Mouse (Mus musculus) kidney, embryonic 15.5 days (tissue): ENCODE results near the gene Tnfrsf23. TPM values are rescaled to one million over a fixed set of nuclear protein-coding genes. Genes with fewer than 3 reads are reported as not detected.
A peak's percentile ranks its signal among the peaks of the same experiment; 100 is the strongest.

Source experiments
- ATAC-seq: fragments of 200-750 bp; cut with Nextera tagmentation; replicated peaks from 2 replicates; pipeline ENCODE4 v1.8.0; 2017; ENCODE audit warnings: moderate TSS enrichment; ENCODE audit not compliant: low FRiP score
- H3K27ac ChIP-seq: fragments of 300-500 bp; sonication (generic); 2 replicates; pipeline ENCODE4 v1.5.1; 2015; ENCODE audit warnings: mild to moderate bottlenecking, inconsistent platforms
- H3K27me3 ChIP-seq: fragments of 300-500 bp; sonication (generic); 2 replicates; pipeline ENCODE4 v1.6.1; 2015; ENCODE audit warnings: inconsistent platforms
- H3K36me3 ChIP-seq: fragments of 300-500 bp; sonication (generic); 2 replicates; pipeline ENCODE4 v1.6.1; 2015; ENCODE audit warnings: inconsistent platforms
- H3K4me1 ChIP-seq: fragments of 300-500 bp; sonication (generic); 2 replicates; pipeline ENCODE4 v1.6.1; 2015; ENCODE audit warnings: inconsistent platforms
- H3K4me2 ChIP-seq: fragments of 300-500 bp; sonication (generic); 2 replicates; pipeline ENCODE4 v1.6.1; 2015; ENCODE audit warnings: moderate library complexity, mild to moderate bottlenecking, inconsistent platforms
- H3K4me3 ChIP-seq: fragments of 300-500 bp; sonication (generic); replicated peaks from 2 replicates; pipeline ENCODE4 v1.5.1; 2015; ENCODE audit warnings: mild to moderate bottlenecking, inconsistent platforms
- H3K9ac ChIP-seq: fragments of 300-500 bp; sonication (generic); 2 replicates; pipeline ENCODE4 v1.6.1; 2015; ENCODE audit warnings: mild to moderate bottlenecking, inconsistent platforms
- H3K9me3 ChIP-seq: fragments of 300-500 bp; sonication (generic); replicated peaks from 2 replicates; pipeline ENCODE4 v1.6.1; 2016; ENCODE audit warnings: inconsistent platforms
- WGBS: fragments of 180-500 bp; shearing (Covaris S2); methylation state at CpG from one replicate; pipeline ENCODE4 v1.1.7; 2015; ENCODE audit warnings: mixed read lengths; 5-methylcytosine and 5-hydroxymethylcytosine counted together
- polyA plus RNA-seq: library from polyadenylated mRNA; unstranded; fragments of >200 nt; fragmentation: Nextera tagmentation; extraction: Ambion mirVana; gene quantifications from 2 replicates; pipeline ENCODE4 v1.2.1, GENCODE M21; 2015

Gene Tnfrsf23
- 2.0 and 2.8 TPM in 2 replicates for polyA plus RNA-seq

DNA sequence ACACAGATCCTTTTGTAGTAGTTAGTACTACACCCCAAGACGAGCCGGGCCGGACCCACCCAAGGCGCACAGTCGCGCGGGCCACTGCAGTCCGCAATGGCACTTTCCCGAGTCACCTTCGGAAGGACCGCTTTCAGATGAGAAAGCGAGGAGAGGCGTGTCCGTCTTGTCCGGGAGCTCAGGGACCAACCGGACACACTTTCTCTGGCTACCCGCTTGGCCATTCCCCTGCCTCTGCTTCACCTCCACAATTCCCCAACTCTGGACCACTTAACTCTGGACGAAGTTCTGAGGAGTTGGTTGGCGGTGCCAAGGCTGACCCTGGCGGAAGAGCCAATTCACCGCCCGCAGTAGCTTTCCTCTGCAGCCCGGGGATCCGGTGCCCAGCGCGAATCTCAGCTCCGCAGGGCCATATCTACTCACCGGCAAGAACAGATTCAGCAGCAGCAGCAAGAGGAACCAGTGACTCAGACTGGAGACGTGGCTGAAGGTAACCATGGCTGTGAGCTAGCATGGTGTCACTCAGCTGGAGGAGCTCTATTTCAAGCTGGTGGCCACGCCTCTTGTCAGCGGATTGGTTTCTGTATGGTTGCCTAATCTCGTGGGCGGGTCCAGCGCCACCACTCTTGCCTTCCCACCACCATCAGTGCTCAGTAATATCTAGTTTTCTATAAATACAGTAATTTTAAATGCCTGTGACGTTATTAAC lies at the start of gene Tnfrsf23:
Gene Tnfrsf23 (minus strand): TSS at position 514 of the 709 bp plus-strand sequence.
- Histone ChIP-seq H3K27me3 (no peaks in the 10 kb centered on the region; the same call in 1 of the 2 replicates), H3K4me3 (peak within 1 kb of the TSS; percentile 52), H3K27ac (peak within 1 kb of the TSS; percentile 29; the same call in 1 of the 2 replicates), H3K9me3 (no peaks in the 10 kb centered on the region), H3K9ac (peak within 1 kb of the TSS; percentile 26), H3K36me3 (peaks cover 29% of the 10 kb centered on the region), H3K4me2 (peak within 1 kb of the TSS; percentile 94), H3K4me1 (peaks cover 5% of the 10 kb centered on the region; the same call in 1 of the 2 replicates)
- WGBS: under 1% methylated on average over 35 of the region's 35 CpGs
- ATAC-seq: peak; percentile 96

GRCm38 (mm10) chr7:143733746-143734145 lies 48.1 kb upstream of the Tnfrsf23 start:
- Histone ChIP-seq H3K27ac (no peak overlapping the region), H3K9me3 (no peaks in the 10 kb centered on the region), H3K27me3 (no peaks in the 10 kb centered on the region), H3K4me3 (no peak overlapping the region), H3K4me2 (no peak overlapping the region), H3K9ac (no peak overlapping the region), H3K36me3 (peaks cover 3% of the 10 kb centered on the region; the same call in 1 of the 2 replicates), H3K4me1 (peaks cover 25% of the 10 kb centered on the region)
- WGBS: 90% methylated on average over 4 of the region's 4 CpGs
- ATAC-seq: no peak

- peaks cover 3% of the 10 kb centered on the region; the same call in 1 of the 2 replicates for H3K36me3 ChIP-seq
- ATAC-seq: no peak
- 51% methylated on average over 10 of the region's 10 CpGs for WGBS
- no peaks in the 10 kb centered on the region for H3K27me3 ChIP-seq
- no peak overlapping the region for H3K4me2 ChIP-seq
- peaks cover 13% of the 10 kb centered on the region for H3K4me1 ChIP-seq
- H3K4me3 ChIP-seq: no peak overlapping the region
- peak overlapping the region; percentile 24; the same call in 1 of the 2 replicates for H3K27ac ChIP-seq
- no peaks in the 10 kb centered on the region for H3K9me3 ChIP-seq
- H3K9ac ChIP-seq: no peak overlapping the region
Observed at GRCm38 (mm10) chr7:143729886-143730285, 44.2 kb upstream of the Tnfrsf23 start.

- Histone ChIP-seq H3K27ac (no peak overlapping the region), H3K36me3 (no peaks in the 10 kb centered on the region), H3K4me2 (no peak overlapping the region), H3K27me3 (no peaks in the 10 kb centered on the region), H3K9me3 (no peaks in the 10 kb centered on the region), H3K4me1 (peaks cover 13% of the 10 kb centered on the region), H3K9ac (no peak overlapping the region), H3K4me3 (no peak overlapping the region)
- ATAC-seq: no peak
- 76% methylated on average over 4 of the region's 4 CpGs for WGBS
Observed at GRCm38 (mm10) chr7:143726396-143726795, 40.7 kb upstream of the Tnfrsf23 start.

DNA sequence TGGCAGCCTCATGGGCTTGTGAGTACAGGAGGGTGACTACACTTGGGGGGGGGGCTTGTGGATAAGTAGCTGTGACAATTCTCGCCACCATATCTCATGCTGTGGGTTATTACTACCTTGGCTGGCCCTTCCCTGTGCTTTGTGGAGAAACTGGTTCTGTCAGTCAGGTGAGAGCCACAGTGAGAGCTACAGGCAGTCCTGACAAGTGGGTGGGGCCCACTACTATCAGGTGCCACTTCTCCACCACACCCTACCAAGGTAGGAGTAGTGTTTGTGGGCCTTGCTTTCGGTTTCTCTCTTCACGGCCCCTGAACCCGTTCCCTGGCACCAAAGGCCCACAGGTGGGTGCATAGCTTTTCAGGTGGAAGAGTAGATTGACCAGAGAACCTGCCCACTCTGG lies 38.2 kb upstream of the Tnfrsf23 start:
- ATAC-seq: peak; percentile 63; the same call in 1 of the 2 replicates
- Histone ChIP-seq H3K4me1 (peaks cover 7% of the 10 kb centered on the region; the same call in 1 of the 2 replicates), H3K9ac (no peak overlapping the region), H3K4me3 (no peak overlapping the region), H3K27ac (no peak overlapping the region), H3K4me2 (no peak overlapping the region), H3K27me3 (no peaks in the 10 kb centered on the region), H3K36me3 (no peaks in the 10 kb centered on the region), H3K9me3 (no peaks in the 10 kb centered on the region)
- WGBS: 85% methylated on average over 4 of the region's 4 CpGs

- H3K27me3 ChIP-seq: no peaks in the 10 kb centered on the region
- no peak overlapping the region for H3K4me2 ChIP-seq
- ATAC-seq: no peak
- H3K4me1 ChIP-seq: peaks cover 10% of the 10 kb centered on the region
- H3K27ac ChIP-seq: no peak overlapping the region
- H3K9me3 ChIP-seq: no peaks in the 10 kb centered on the region
- H3K4me3 ChIP-seq: no peak overlapping the region
- H3K9ac ChIP-seq: no peak overlapping the region
- H3K36me3 ChIP-seq: no peaks in the 10 kb centered on the region
- 89% methylated on average over 5 of the region's 5 CpGs for WGBS
Observed at GRCm38 (mm10) chr7:143722646-143723045, 37.0 kb upstream of the Tnfrsf23 start.

- H3K4me1 ChIP-seq: peaks cover 18% of the 10 kb centered on the region
- 87% methylated on average over 1 of the region's 1 CpGs for WGBS
- H3K36me3 ChIP-seq: peaks cover 17% of the 10 kb centered on the region
- ATAC-seq: peak; percentile 78
- H3K27ac ChIP-seq: peak overlapping the region; percentile 68
- H3K4me2 ChIP-seq: no peak overlapping the region
- H3K4me3 ChIP-seq: no peak overlapping the region
- H3K9ac ChIP-seq: no peak overlapping the region
- H3K9me3 ChIP-seq: no peaks in the 10 kb centered on the region
- no peaks in the 10 kb centered on the region for H3K27me3 ChIP-seq
Observed at GRCm38 (mm10) chr7:143717811-143718210, 32.1 kb upstream of the Tnfrsf23 start.

GRCm38 (mm10) chr7:143713421-143713820 lies 27.7 kb upstream of the Tnfrsf23 start:
- ATAC-seq: no peak
- Histone ChIP-seq H3K36me3 (peaks cover 40% of the 10 kb centered on the region), H3K4me2 (no peak overlapping the region)

DNA sequence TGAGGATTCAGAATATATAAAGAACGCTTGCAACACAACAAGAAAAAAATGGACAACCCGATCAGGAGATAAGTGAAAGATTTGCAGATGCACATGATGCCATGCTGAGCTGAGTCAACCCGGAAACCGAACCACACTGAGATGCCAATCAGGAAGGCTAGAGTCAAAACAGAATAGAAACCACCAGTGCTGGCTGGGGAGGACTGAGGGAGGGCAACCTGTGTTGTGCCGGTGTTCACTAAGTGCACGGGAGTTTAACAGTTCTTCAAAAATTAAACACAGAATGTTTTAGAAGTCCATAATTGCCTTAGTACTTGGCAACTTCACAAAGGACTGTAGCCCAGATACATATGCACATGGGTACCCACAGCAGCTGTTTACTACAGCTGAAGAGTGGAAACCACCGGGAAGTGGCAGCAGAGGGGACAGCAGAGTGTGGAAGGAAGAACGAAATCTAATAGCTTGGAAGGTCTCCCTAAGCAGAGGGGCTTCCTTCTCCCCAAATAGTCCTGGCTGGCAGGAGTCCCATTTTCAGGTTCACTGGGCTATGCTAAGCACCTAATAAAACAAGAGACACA lies 27.2 kb upstream of the Tnfrsf23 start:
- ATAC-seq: no peak
- H3K4me3 ChIP-seq: no peak overlapping the region
- H3K9me3 ChIP-seq: no peaks in the 10 kb centered on the region
- WGBS: 82% methylated on average over 8 of the region's 8 CpGs
- H3K4me2 ChIP-seq: no peak overlapping the region
- H3K9ac ChIP-seq: no peak overlapping the region
- H3K27me3 ChIP-seq: no peaks in the 10 kb centered on the region
- H3K36me3 ChIP-seq: peaks cover 46% of the 10 kb centered on the region
- no peak overlapping the region for H3K27ac ChIP-seq
- peaks cover 18% of the 10 kb centered on the region for H3K4me1 ChIP-seq

More at GRCm38 (mm10) chr7:143713421-143713820, 27.7 kb upstream of the Tnfrsf23 start:
- Histone ChIP-seq H3K27me3 (no peaks in the 10 kb centered on the region), H3K9ac (no peak overlapping the region), H3K4me3 (no peak overlapping the region), H3K9me3 (no peaks in the 10 kb centered on the region), H3K27ac (no peak overlapping the region), H3K4me1 (peaks cover 19% of the 10 kb centered on the region)
- WGBS: 65% methylated on average over 4 of the region's 4 CpGs

DNA sequence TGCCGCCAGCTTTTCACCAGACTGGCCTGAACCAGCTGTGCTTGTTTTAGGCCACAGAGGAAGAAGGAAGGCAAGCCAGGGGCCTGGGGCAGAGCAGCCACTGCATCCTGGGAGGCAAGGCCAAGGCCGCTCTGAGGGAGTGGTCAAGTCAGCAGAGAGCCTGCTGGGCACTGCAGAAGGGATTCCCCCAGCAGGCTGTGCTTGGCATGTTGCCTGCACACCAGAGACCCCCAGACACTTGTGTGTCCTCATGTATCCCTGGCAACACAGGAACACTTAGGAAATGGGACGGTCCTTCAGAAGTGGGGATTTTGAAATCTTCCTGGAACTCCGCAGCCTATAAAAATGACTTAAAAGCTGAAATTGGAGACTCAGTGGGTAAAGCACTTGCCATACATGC lies 26.4 kb upstream of the Tnfrsf23 start:
- peaks cover 13% of the 10 kb centered on the region for H3K4me1 ChIP-seq
- H3K9me3 ChIP-seq: no peaks in the 10 kb centered on the region
- no peak for ATAC-seq
- H3K27me3 ChIP-seq: no peaks in the 10 kb centered on the region
- 59% methylated on average over 4 of the region's 4 CpGs for WGBS
- peaks cover 50% of the 10 kb centered on the region for H3K36me3 ChIP-seq
- H3K4me2 ChIP-seq: no peak overlapping the region
- H3K27ac ChIP-seq: peak overlapping the region; percentile 24; the same call in 1 of the 2 replicates
- no peak overlapping the region for H3K9ac ChIP-seq
- H3K4me3 ChIP-seq: no peak overlapping the region

GRCm38 (mm10) chr7:143711381-143711780 lies 25.7 kb upstream of the Tnfrsf23 start:
- H3K27me3 ChIP-seq: no peaks in the 10 kb centered on the region
- peaks cover 13% of the 10 kb centered on the region for H3K4me1 ChIP-seq
- no peaks in the 10 kb centered on the region for H3K9me3 ChIP-seq
- H3K36me3 ChIP-seq: peaks cover 52% of the 10 kb centered on the region
- H3K27ac ChIP-seq: peak overlapping the region; percentile 24; the same call in 1 of the 2 replicates
- no peak overlapping the region for H3K9ac ChIP-seq
- WGBS: 73% methylated on average over 7 of the region's 7 CpGs
- H3K4me3 ChIP-seq: no peak overlapping the region
- no peak for ATAC-seq
- H3K4me2 ChIP-seq: no peak overlapping the region

GRCm38 (mm10) chr7:143709395-143709794 lies 23.7 kb upstream of the Tnfrsf23 start:
- H3K9me3 ChIP-seq: no peaks in the 10 kb centered on the region
- 90% methylated on average over 7 of the region's 7 CpGs for WGBS
- H3K4me1 ChIP-seq: peaks cover 13% of the 10 kb centered on the region
- no peak overlapping the region for H3K9ac ChIP-seq
- ATAC-seq: no peak
- H3K27me3 ChIP-seq: no peaks in the 10 kb centered on the region
- H3K27ac ChIP-seq: no peak overlapping the region
- H3K4me3 ChIP-seq: no peak overlapping the region
- peaks cover 58% of the 10 kb centered on the region for H3K36me3 ChIP-seq
- H3K4me2 ChIP-seq: no peak overlapping the region
